Mouse (Mus musculus) kidney, adult 2 months (tissue): ENCODE measurements at regions not wholly inside any gene's neighbourhood (a gene's known extent, or its start where the extent isn't known, plus 50 kb on each side); places are given as distances from the start of the nearest gene placed in this dataset.

Source experiments
- DNase-seq: peaks from one replicate; pipeline ENCODE4 v3.0.0; 2021
- H3K27ac ChIP-seq: fragments of 200-500 bp; 2 replicates; pipeline ENCODE4 v1.5.1; 2012; ENCODE audit warnings: low read depth, low read length, control low read depth, inconsistent platforms; ENCODE audit not compliant: insufficient read depth
- H3K27me3 ChIP-seq: fragments of 200-500 bp; replicated peaks from 2 replicates; pipeline ENCODE4 v1.6.1; 2012; ENCODE audit warnings: mild to moderate bottlenecking, moderate library complexity, low read length, inconsistent platforms; ENCODE audit not compliant: control insufficient read depth, insufficient read depth
- H3K36me3 ChIP-seq: fragments of 200-500 bp; 2 replicates; pipeline ENCODE4 v1.6.1; 2012; ENCODE audit warnings: mild to moderate bottlenecking, moderate library complexity, low read length, inconsistent platforms; ENCODE audit not compliant: control insufficient read depth, insufficient read depth
- H3K4me1 ChIP-seq: fragments of 200-500 bp; 2 replicates; pipeline ENCODE4 v1.6.1; 2011; ENCODE audit warnings: low read length; ENCODE audit not compliant: control insufficient read depth, insufficient read depth
- H3K4me3 ChIP-seq: fragments of 200-500 bp; 2 replicates; pipeline ENCODE4 v1.5.1; 2011; ENCODE audit warnings: mild to moderate bottlenecking, low read depth, low read length, control low read depth; ENCODE audit not compliant: insufficient read depth
- CTCF ChIP-seq: fragments of 200-500 bp; conservative IDR thresholded peaks from 2 replicates; pipeline ENCODE4 v1.5.1; 2011; ENCODE audit warnings: low read depth, mild to moderate bottlenecking, control low read depth, low read length, moderate library complexity, mixed read lengths; ENCODE audit not compliant: insufficient read depth, insufficient read length
- POLR2A ChIP-seq: fragments of 200-500 bp; IDR thresholded peaks from one replicate; pipeline ENCODE4 v1.6.1; 2011; ENCODE audit warnings: low read depth, low read length, control low read depth
- WGBS: fragments of 180-500 bp; shearing (Covaris S2); methylation state at CpG from one replicate; pipeline ENCODE4 v1.1.7; 2018; 5-methylcytosine and 5-hydroxymethylcytosine counted together

DNA sequence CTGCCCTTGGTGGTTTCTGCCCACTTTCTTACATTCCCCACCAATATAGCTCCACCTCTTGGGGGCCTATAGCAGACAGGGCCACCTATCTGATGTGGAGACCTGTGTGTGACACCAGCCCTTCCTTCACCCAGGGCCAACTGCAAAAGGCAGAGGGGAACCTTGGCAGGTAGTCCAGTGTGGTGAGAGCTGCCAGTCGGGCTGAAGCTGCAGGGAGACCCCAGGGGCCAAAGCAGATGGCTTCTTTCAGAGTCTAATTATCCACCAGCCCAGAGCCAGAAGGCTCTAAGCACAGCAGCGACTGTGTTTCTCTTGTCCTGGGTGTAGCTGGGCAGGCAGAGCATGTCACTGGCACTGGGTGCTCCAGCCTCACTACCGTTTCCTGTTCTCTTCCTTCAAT lies 104.5 kb downstream of the Chst1 start:
- no peaks in the 10 kb centered on the region for H3K27me3 ChIP-seq
- H3K36me3 ChIP-seq, result no peaks in the 10 kb centered on the region
- DNase-seq, result no peak
- no peak overlapping the region for H3K4me3 ChIP-seq
- H3K27ac ChIP-seq, result no peak overlapping the region
- 73% methylated on average over 3 of the region's 3 CpGs for WGBS
- H3K4me1 ChIP-seq, result no peaks in the 10 kb centered on the region
- TF ChIP-seq CTCF, result no peak
- TF ChIP-seq POLR2A, result no peak

DNA sequence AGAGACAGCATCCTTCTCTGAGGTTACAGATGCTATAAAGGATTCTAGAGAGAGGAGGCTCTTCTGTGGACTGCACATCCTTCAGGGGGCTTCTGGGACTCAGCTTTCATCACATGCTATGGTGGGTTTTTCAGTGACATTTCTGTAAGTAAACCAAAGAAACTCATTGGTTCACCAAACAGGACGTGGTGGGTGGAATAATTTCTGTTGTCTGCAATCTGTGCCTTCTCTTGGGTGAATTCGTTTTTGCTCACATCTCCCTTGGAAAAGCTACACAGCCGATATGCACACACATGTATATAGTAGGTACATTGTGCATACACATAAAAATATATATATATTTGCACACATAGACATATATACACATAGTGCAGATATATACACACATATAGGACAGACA lies 110.2 kb downstream of the Chst1 start:
- Histone ChIP-seq H3K4me1 (no peaks in the 10 kb centered on the region), H3K27me3 (no peaks in the 10 kb centered on the region), H3K27ac (no peak overlapping the region), H3K4me3 (no peak overlapping the region), H3K36me3 (no peaks in the 10 kb centered on the region)
- TF ChIP-seq CTCF (no peak), POLR2A (no peak)
- DNase-seq, result no peak
- 89% methylated on average over 3 of the region's 3 CpGs for WGBS

DNA sequence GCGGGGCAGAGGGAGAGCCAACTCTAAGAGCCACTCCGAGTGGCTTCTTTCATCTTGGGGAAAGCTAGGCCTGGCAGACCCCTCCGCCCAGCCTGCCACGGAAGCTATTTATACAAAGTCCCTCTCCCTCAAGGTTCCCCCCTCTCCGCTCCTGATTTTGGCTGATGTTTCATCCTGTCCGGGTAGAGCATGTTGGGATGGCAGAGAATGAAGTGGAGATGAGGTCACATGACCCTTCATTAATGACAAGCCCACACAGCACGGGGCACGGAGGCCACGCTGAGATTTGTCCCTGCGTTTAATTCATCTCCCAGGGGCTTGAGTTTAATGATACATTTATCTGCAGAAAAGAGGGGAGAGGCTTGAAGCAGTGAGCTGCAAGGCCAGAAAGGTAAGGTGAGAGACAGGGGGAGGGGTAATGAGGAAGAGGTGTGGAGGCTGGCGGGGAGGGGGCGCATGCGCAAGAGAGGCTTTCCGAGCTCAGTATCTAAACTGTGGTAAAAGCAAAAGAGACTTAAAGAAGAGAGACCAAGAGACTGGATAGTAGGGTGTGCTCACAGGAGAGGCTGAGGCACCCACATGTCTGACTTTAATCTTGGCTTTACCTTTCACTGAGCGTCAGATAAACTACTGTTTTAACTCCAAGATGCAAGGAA lies 111.7 kb downstream of the Chst1 start:
- DNase-seq, result no peak
- no peaks in the 10 kb centered on the region for H3K4me1 ChIP-seq
- 43% methylated on average over 15 of the region's 15 CpGs for WGBS
- TF ChIP-seq CTCF, result no peak
- TF ChIP-seq POLR2A, result no peak
- no peak overlapping the region for H3K27ac ChIP-seq
- no peak overlapping the region for H3K4me3 ChIP-seq
- H3K27me3 ChIP-seq, result no peaks in the 10 kb centered on the region
- no peaks in the 10 kb centered on the region for H3K36me3 ChIP-seq

DNA sequence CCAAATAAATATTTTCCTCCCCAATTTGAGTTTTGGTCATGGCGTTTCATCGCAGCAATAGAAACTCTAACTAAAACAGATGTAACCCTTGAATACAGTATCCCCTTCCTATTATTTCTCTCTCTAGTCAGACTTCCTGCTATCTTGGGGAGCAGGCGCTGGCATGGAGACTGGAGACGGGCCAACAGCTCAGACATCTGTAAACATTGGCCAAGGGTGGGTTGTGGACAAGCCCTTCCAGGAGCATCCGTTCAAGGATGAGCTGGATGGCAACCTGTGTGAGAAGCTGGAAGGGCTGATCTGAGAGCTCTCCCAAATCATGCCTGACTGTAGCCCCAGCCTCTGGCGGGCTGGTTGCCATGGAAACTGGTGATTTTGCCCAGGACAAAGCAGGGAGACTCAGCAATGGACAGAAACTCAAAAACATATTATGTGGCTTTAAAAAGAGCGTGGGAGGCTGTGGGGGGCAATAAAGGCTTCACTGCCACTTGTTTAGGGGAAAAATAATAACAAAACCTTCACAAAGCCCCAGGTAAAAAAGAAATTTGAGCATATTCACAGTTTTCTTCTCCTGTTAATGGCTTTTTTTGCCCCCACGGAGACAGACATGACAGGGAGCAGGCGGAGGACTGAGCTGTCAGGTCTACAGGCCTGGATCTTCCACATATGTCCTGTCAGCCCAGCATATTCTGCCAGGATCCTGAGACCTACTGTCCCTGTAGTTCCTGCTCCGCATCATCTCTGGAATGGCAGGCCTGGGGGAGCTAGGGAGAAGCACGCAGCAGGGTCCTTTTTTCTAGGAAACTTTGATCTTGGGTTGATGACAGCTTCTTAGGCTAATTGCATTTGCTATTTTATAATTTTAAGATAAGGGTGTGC lies 113.0 kb downstream of the Chst1 start:
- no peaks in the 10 kb centered on the region for H3K36me3 ChIP-seq
- TF ChIP-seq CTCF, result no peak
- no peak for TF ChIP-seq POLR2A
- H3K27ac ChIP-seq, result no peak overlapping the region
- H3K4me3 ChIP-seq, result no peak overlapping the region
- WGBS, result 69% methylated on average over 11 of the region's 11 CpGs
- no peak for DNase-seq
- no peaks in the 10 kb centered on the region for H3K4me1 ChIP-seq
- no peaks in the 10 kb centered on the region for H3K27me3 ChIP-seq

DNA sequence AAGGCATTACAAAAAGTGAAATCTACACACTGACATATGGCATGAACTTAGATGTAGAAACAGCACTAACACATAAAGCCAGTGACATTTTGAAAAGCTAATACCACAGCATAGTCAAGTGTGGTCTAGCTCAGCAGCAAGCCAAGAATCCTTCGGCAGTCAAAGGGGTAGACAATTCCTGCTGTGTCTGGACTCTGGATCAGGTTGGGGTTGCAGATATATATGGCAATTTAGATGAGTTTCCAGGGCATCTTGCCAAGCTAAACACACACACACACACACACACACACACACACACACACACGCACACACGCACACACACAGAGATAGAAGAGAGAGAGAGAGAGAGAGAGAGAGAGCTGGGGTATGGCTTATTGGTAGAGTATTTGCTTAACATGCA lies 118.2 kb downstream of the Chst1 start:
- Histone ChIP-seq H3K27ac (no peak overlapping the region), H3K36me3 (no peaks in the 10 kb centered on the region), H3K27me3 (no peaks in the 10 kb centered on the region), H3K4me1 (no peaks in the 10 kb centered on the region), H3K4me3 (no peak overlapping the region)
- no peak for DNase-seq
- no peak for TF ChIP-seq CTCF
- no peak for TF ChIP-seq POLR2A
- WGBS, result 77% methylated on average over 2 of the region's 3 CpGs

DNA sequence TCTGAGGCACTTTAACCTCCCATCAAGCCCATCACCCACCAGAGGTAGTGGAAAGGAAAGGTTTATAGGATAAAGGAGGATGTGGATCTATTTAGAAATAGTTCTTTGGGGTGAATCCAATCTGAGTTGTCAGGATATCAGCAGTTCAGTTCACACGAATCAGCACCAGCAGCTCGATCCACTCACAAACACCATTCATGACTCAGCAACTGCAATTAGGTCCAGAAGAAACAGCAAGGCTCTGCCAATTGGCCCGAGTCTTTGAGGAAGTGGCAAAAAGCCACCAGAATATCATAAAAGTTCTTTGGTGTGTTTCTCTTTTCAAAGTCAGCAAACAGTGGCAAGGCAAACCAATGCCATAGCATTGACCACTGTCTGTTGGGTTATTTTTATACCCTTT lies 122.4 kb downstream of the Chst1 start:
- TF ChIP-seq CTCF (no peak), POLR2A (no peak)
- no peak overlapping the region for H3K4me3 ChIP-seq

DNA sequence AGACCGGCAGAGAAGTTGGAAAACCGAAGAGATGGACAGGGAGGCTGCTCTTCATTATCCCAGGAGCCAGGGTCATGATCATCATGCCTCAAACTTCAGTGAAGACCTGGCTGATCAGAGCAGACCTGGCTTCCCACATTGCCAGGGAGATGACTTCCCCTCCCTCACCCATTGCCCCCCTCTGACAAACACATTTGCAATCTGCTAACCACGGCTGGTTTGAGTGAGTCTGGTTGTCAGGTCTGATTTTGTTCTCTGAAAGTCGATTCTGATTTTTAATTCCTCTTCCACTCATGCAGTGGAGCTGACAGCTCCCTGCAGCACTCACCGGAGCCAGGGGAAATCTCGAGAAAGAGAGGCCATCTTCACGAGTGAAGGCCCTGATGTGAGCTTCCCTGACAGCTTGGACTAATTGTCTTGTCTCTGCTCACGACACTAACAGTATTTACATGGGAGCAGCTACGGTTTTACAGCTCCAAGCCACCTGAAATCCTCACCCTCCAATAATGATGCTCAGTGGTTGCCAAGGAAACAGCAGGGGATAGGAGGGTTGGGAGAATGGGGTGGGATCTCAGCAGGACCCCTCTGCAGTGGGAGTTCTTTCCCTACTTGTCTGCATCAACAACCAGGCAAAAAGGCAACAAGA lies 124.2 kb downstream of the Chst1 start:
- DNase-seq, result no peak
- 57% methylated on average over 9 of the region's 9 CpGs for WGBS
- no peak overlapping the region for H3K27ac ChIP-seq
- H3K4me1 ChIP-seq, result no peaks in the 10 kb centered on the region
- H3K36me3 ChIP-seq, result no peaks in the 10 kb centered on the region
- H3K27me3 ChIP-seq, result no peaks in the 10 kb centered on the region
- TF ChIP-seq POLR2A (no peak), CTCF (no peak)
- H3K4me3 ChIP-seq, result no peak overlapping the region

More for the DNA sequence above, 122.4 kb downstream of the Chst1 start:
- no peaks in the 10 kb centered on the region for H3K36me3 ChIP-seq
- H3K27ac ChIP-seq, result no peak overlapping the region
- H3K27me3 ChIP-seq, result no peaks in the 10 kb centered on the region
- H3K4me1 ChIP-seq, result no peaks in the 10 kb centered on the region
- WGBS, result 73% methylated on average over 3 of the region's 3 CpGs
- no peak for DNase-seq
